Mouse (Mus musculus): Measurements from ENCODE around the gene Slc5a4a.

Slc5a4a gene

GRCm38 (mm10) chr10:76147278-76147677 is at the start of gene Slc5a4a:
Gene Slc5a4a (plus strand): TSS chr10:76147451.
- DNase-seq, result no peak

DNA sequence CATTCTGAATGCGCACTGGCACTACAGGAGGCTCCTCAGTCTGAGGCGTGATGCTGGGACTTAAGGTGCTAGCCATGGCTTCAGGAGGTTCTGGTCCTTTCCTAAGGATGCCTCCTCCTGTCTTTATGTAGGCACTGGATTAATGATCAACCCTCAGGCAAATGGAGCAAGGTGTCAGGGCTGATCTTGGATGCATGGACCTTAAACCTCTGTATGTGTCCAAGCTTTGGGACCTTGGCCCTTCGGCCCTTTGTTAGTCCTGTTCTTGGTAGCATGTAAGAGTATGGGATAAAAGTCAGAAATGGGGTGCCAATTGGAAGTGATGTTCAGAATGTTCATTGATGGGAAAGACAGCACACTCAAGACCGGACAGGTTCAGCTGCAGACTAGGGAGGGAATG is 36.4 kb upstream of the Slc5a4a start, which contains the start of gene Slc5a4b:
Gene Slc5a4b (minus strand): TSS at position 101 of the 400 bp plus-strand sequence.
- no peak for DNase-seq

DNA sequence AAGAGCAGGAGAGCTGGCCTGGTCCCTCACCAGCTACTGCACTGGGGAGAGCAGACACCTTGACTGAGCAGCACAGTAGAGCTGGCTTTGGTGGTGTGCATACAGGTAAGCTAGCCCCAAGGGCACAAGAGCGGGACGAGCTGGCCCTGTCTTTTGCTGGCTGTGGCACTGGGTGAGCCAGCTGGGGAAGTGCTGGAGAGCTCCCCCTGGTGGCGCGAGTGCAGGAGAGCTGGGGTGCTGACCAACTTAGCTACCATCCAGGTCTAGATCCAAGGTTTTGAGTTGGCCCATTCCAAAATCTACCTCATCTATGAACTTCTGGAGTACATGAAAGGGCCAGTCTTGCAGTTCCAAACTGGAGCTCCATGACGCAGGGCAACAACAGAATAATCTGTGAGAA is 29.3 kb upstream of the Slc5a4a start:
- DNase-seq, result peak; percentile 54 to 60

- peak; percentile 14 to 27 for DNase-seq
Observed at GRCm38 (mm10) chr10:76118741-76119140, 28.5 kb upstream of the Slc5a4a start.

DNA sequence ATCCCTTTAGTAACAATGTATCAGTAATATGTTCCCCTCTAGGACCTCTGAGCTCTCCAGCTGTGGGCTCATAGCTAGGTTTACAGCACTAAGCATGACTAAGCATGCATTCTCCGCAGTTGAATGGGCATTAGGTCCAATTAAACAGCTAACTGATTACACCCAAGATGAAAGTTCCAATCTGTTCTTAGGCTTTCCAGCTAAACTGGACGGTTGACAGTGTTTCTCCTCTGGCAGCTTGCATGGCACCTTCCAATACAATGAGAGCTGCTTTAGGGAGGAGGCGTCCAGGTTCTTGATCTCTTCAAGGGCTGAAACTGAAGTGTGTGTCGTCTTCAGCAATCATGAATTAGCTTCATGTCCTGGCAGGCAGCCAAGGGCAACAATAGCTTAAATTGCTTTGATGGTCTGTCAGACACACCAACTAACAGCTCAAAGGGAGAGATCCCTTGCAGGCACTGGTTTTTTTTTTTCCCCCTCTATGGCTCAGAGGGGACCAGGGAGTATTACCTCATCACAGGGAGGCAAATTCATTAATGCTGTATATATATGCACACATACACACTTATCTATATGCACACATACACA is 27.0 kb upstream of the Slc5a4a start:
- no peak for DNase-seq

DNA sequence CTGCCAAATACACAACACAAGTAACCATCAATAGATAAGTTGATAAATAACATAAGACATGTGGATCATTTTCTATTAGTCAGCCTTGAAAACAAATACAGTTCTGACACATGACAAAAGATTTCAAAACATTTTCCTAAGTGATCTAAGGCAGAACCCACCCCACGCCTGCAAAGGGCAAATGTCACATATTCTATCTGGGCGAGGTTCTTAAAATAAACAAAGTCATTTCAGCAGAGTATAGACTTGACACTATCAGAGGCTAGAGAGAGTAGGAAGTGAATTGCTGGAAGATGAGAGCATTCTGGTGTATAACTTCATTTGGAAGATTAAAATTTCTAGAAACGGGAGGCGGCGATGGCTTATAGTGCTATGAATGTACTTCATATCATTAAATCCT is 25.8 kb upstream of the Slc5a4a start:
- DNase-seq, result no peak

DNA sequence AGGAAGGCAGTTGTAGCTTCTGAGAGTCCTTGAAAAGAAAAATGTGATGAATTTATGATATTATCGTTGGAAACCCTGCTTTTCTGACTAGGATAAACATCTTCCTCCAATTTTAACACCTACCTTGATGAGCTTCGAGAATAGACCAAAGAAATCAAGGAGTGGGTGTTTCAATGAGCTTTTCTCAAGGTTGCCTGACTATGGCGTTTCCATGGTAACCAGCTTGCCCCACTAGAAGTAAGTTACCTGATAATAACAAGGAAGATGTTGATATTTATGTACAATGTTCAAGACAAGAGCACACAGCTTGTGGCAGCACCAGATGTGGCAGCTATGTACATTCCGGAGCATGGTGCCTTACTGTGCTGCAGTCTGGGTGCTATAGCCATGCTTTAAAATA is 14.7 kb upstream of the Slc5a4a start:
- DNase-seq, result no peak

- DNase-seq, result no peak
Observed at GRCm38 (mm10) chr10:76136318-76136717, 10.9 kb upstream of the Slc5a4a start.

DNA sequence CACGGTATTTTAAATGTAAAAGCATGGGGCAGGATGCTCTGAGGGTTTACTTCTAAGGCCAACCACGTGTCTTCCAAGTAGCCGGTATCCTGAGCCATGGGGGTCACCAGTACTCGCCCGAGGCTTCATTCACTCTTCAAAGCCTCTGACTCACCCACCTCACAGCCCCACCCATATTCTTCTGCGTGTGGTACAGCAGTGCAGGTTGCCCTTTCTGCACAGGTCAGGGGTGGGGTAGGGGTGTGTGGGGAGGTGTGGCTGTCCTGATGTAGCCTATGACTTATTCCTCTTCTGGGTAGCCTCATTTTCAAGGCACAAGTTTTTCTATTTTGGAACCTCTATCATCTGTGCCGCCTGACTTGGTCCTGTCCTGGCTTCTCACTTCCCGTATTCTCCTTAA is 405 bp upstream of the Slc5a4a start:
- DNase-seq, result no peak

- DNase-seq, result no peak
Observed at GRCm38 (mm10) chr10:76155911-76156310, 8.7 kb downstream of the Slc5a4a start.

DNA sequence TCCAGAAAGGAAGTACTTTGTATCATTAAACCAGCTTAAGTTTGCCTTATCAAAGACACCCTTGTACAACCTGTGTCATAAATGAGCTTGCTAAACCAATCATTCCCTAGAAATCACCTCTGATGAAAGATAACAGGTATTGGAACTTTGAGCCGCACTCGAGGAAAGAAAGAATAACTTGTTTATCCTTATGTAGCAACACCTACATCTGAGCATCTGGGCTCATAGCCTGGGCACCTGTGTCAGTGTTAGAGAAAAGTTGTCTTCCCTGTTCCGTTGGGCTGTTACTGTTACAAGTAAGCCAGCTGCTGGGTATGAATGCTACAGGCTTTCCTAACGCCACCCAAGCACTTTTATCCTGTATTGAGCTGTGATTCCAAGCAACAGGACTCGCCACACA is 10.3 kb downstream of the Slc5a4a start:
- DNase-seq, result no peak

DNA sequence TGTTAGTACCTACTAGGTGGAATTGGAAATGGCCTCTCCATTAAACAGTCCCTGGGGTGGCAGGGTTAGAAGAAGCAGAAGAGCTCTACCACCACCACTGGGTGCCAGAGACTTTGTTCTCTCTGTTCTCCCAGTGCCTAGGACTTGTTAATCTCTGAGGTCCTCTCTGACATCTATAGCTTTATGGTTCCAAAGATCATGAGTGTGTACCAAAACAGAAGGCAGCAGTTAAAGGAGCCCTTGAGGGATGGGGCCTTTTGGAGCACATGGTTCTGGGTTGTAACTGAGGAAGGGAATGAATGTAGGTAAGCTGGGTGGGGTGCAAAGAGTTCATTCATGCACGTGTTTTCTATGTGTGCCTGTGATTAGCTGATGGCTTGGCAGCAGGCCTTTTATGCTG is 10.8 kb downstream of the Slc5a4a start:
- DNase-seq, result no peak

DNA sequence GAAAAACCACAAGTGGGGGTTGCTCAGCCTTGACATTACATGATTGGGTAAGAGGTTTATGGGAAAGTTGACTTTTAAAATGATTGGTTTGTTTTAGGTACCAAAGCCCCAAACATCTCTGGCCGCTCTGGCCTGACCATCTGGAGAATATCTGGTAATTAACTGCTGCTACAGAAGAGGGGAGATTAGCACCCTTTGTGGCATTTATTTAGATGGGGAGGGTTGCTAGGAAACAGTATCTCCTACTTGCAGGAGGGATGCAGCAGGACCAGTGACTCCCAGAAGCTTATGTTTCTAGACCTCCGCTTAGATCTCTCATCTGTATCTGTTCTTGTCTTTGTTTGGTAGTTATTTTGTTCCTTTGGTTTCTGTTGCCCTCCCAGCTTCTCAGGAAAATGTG is 27.6 kb downstream of the Slc5a4a start:
- no peak for DNase-seq

GRCm38 (mm10) chr10:76185216-76185615 is 38.0 kb downstream of the Slc5a4a start:
- DNase-seq, result no peak

GRCm38 (mm10) chr10:76188010-76188409 is 40.8 kb downstream of the Slc5a4a start:
- no peak for DNase-seq

GRCm38 (mm10) chr10:76201416-76201815 is 54.2 kb downstream of the Slc5a4a start:
- no peak for DNase-seq

GRCm38 (mm10) chr10:76201978-76202377 is 54.7 kb downstream of the Slc5a4a start:
- peak; percentile 42 to 59 for DNase-seq

DNA sequence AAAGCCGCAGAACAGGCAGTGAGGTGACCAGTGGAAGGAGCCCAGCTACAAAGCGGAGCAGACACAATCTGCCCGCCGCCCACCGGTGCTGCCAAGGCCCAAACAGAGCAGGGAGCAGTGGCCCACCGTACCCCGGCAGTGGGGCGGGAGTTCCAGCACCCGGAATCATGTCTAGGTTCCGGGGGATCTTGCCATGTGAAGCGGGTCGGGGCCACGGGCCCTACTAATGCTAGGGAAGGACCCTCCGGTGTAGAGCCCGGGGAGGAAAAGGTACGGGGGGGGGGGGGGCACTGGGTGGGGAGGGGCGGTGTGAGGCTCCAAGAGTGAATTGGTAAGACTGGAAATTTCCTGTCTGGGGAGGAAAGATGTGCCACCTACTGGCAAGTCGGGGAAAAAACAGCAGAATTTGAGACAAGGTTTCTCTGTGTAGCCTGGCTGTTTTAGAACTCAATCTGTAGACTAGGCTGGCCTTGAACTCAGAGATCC is 56.6 kb downstream of the Slc5a4a start:
- DNase-seq, result peak; percentile 10 to 19

DNA sequence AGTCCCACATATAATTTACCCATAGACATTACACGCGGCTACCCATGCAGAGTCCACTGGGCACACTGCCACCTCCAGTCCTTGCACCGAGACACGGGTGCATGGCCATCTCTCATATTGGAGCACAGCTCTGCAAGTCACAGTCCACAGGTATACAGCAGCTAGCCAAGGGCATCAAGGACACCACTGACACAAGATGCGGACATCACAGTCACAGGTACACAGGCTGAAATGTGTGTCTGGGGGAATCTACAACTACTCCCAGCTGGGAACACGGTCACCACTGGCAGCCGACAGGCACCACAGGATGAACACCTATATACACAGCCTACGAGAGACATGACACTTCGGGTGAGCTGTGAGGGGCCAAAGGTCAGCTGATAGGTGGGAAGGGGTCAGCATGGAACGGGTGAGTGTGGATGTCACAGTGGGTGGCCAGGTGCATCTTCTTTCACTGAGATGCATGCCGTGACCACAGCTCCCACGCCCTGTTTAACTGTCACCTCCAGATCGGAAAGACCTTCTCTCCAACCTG is 60.1 kb downstream of the Slc5a4a start:
- no peak for DNase-seq

GRCm38 (mm10) chr10:76209241-76209640 is 62.0 kb downstream of the Slc5a4a start:
- no peak for DNase-seq

GRCm38 (mm10) chr10:76210806-76211205 is 63.6 kb downstream of the Slc5a4a start:
- DNase-seq, result no peak

GRCm38 (mm10) chr10:76212121-76212520 is 64.9 kb downstream of the Slc5a4a start:
- DNase-seq, result no peak

- no peak for DNase-seq
Observed at GRCm38 (mm10) chr10:76214161-76214560, 66.9 kb downstream of the Slc5a4a start.

GRCm38 (mm10) chr10:76217056-76217455 is 69.8 kb downstream of the Slc5a4a start:
- DNase-seq, result no peak

- DNase-seq, result no peak
Observed at GRCm38 (mm10) chr10:76218240-76218639, 71.0 kb downstream of the Slc5a4a start.

All from thymus, postnatal 36 days (tissue).